Mouse (Mus musculus) bone marrow, adult 2 months (tissue): ENCODE measurements around the gene Sgk1. TPM values are rescaled to one million over a fixed set of nuclear protein-coding genes. Genes with fewer than 3 reads are reported as not detected.

Experiments
- H3K27ac ChIP-seq: fragments of 200-500 bp; 2 replicates; pipeline ENCODE4 v1.5.1; 2012; ENCODE audit warnings: low read depth, mild to moderate bottlenecking, control low read depth, inconsistent platforms, low read length; ENCODE audit not compliant: control insufficient read depth, poor library complexity, insufficient read depth
- H3K4me1 ChIP-seq: fragments of 200-500 bp; 2 replicates; pipeline ENCODE4 v1.6.1; 2011; ENCODE audit warnings: low read length; ENCODE audit not compliant: control insufficient read depth, insufficient read depth
- H3K4me3 ChIP-seq: fragments of 200-500 bp; replicated peaks from 2 replicates; pipeline ENCODE3; 2011; ENCODE audit warnings: mild to moderate bottlenecking, low read depth, low read length, control low read depth; ENCODE audit not compliant: control insufficient read depth
- CTCF ChIP-seq: fragments of 200-500 bp; IDR thresholded peaks from 2 replicates; pipeline ENCODE4 v1.5.1; 2011; ENCODE audit warnings: low read length, control low read depth; ENCODE audit not compliant: control insufficient read depth, insufficient read depth
- POLR2A ChIP-seq: fragments of 200-500 bp; IDR thresholded peaks from 2 replicates; pipeline ENCODE4 v1.6.1; 2011; ENCODE audit warnings: low read depth, mild to moderate bottlenecking, control low read depth, low read length, borderline replicate concordance; ENCODE audit not compliant: control insufficient read depth
- WGBS: fragments of 180-500 bp; shearing (Covaris S2); methylation state at CpG from one replicate; pipeline ENCODE4 v1.1.7; 2018; 5-methylcytosine and 5-hydroxymethylcytosine counted together
- polyA plus RNA-seq: library from polyadenylated mRNA; stranded (reverse); fragments of >200 nt; gene quantifications from 2 replicates; pipeline ENCODE4 v1.2.4, GENCODE M21; 2011; ENCODE audit warnings: low replicate concordance; ENCODE audit not compliant: missing spikeins, insufficient read depth, insufficient read length

Gene Sgk1
- polyA plus RNA-seq, 1 experiment = 17.1 TPM

GRCm38 (mm10) chr10:21905616-21906015 lies 23.6 kb downstream of the Sgk1 start:
- no peak for TF ChIP-seq CTCF
- TF ChIP-seq POLR2A = no peak
- Histone ChIP-seq H3K4me1 (peaks cover 7% of the 10 kb centered on the region), H3K27ac (peak overlapping the region; percentile 89), H3K4me3 (no peak overlapping the region)
- WGBS = 17% methylated on average over 1 of the region's 1 CpGs

- H3K4me1 ChIP-seq = peaks cover 7% of the 10 kb centered on the region
- no peak for TF ChIP-seq CTCF
- no peak for TF ChIP-seq POLR2A
- WGBS = 9% methylated on average over 5 of the region's 5 CpGs
- no peak overlapping the region for H3K4me3 ChIP-seq
- peak overlapping the region; percentile 92 for H3K27ac ChIP-seq
Measured at GRCm38 (mm10) chr10:21906894-21907446, 25.0 kb downstream of the Sgk1 start.

- TF ChIP-seq POLR2A (no peak), CTCF (no peak)
- H3K4me3 ChIP-seq = no peak overlapping the region
- peak overlapping the region; percentile 92; the same call in 1 of the 2 replicates for H3K27ac ChIP-seq
- WGBS = 34% methylated on average over 3 of the region's 3 CpGs
- H3K4me1 ChIP-seq = peaks cover 5% of the 10 kb centered on the region
Measured at GRCm38 (mm10) chr10:21907784-21908183, 25.8 kb downstream of the Sgk1 start.

- H3K27ac ChIP-seq = no peak overlapping the region; the same call in 1 of the 2 replicates
- H3K4me1 ChIP-seq = peaks cover 5% of the 10 kb centered on the region
- H3K4me3 ChIP-seq = no peak overlapping the region
- 50% methylated on average over 1 of the region's 1 CpGs for WGBS
- TF ChIP-seq POLR2A (no peak), CTCF (no peak)
Measured at GRCm38 (mm10) chr10:21908686-21909085, 26.7 kb downstream of the Sgk1 start.

- Histone ChIP-seq H3K27ac (no peak overlapping the region), H3K4me3 (no peak overlapping the region), H3K4me1 (peaks cover 5% of the 10 kb centered on the region)
- 83% methylated on average over 9 of the region's 9 CpGs for WGBS
- TF ChIP-seq CTCF = no peak
- no peak for TF ChIP-seq POLR2A
Measured at GRCm38 (mm10) chr10:21910334-21910733, 28.4 kb downstream of the Sgk1 start.

- no peak overlapping the region for H3K27ac ChIP-seq
- H3K4me1 ChIP-seq = peaks cover 3% of the 10 kb centered on the region
- WGBS = 80% methylated on average over 10 of the region's 10 CpGs
- H3K4me3 ChIP-seq = no peak overlapping the region
- TF ChIP-seq POLR2A (no peak), CTCF (no peak)
Measured at GRCm38 (mm10) chr10:21911303-21911947, 29.4 kb downstream of the Sgk1 start.

GRCm38 (mm10) chr10:21914751-21915150 lies 32.8 kb downstream of the Sgk1 start:
- no peak overlapping the region for H3K27ac ChIP-seq
- no peak overlapping the region for H3K4me3 ChIP-seq
- no peak for TF ChIP-seq CTCF
- TF ChIP-seq POLR2A = no peak
- WGBS = 53% methylated on average over 1 of the region's 1 CpGs
- H3K4me1 ChIP-seq = no peaks in the 10 kb centered on the region

GRCm38 (mm10) chr10:21916301-21917071 lies 34.5 kb downstream of the Sgk1 start:
- 73% methylated on average over 11 of the region's 11 CpGs for WGBS
- Histone ChIP-seq H3K27ac (no peak overlapping the region), H3K4me3 (no peak overlapping the region), H3K4me1 (no peaks in the 10 kb centered on the region)
- TF ChIP-seq POLR2A = no peak
- no peak for TF ChIP-seq CTCF
